In the genomic region with DNA sequence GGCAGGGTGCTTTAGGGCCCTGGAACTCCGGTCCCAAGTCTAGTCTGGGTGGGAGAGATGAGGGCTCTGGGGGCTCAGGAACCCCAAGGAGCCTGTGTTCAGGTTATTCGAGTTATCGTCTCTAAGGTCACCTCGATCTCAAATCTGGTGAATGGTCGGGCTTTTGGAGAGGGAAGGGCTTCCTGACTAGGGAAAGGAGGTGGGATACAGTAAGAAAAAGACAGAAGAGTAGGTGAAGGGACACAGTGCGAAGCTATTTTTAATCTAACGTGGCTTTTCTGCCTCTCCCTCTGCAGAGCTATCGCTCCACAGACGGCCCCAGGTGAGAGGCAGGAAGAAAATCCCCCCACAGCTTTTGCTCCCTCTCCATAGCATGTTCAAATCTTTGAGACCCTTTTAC, we compare ENCODE assay signal across 15 mouse cellular contexts.
DNase-seq lines count a peak whose midpoint lies in the region; ATAC-seq and TF ChIP-seq lines count a peak whose summit lies in the region.
"Had no signal": no experiment of that assay in that cellular context is flagged by ENCODE, and none has a peak within 500 bp of the region (broad histone marks: within the 10 kb centered on the region; RNA-seq: fewer than 3 reads in every experiment).

No protein-coding gene starts in this region.

- DNase-seq in heart, adult 8-10 months (ENCODE audit: low spot score): no peak
- DNase-seq in hindbrain, embryonic 14.5 days (ENCODE audit: low spot score): no peak
- no peak for DNase-seq in midbrain, postnatal 0 days (ENCODE audit: low spot score)
- DNase-seq in natural killer cell, adult 2 months (ENCODE audit: low spot score in 2 of 2): no peak
- no peak for DNase-seq in gastrocnemius, postnatal 10 days
- DNase-seq: heart, adult 11 months; kidney, adult 2 months; kidney, postnatal 14 days; lung, postnatal 10 days; thymus, adult 2 months had no signal

- TF ChIP-seq CTCF in midbrain, postnatal 0 days (IDR thresholded peaks at IDR 0.05): no peak

- H3K36me3 ChIP-seq in heart, embryonic 11.5 days (ENCODE audit: control insufficient read depth, insufficient read depth, low read length): no peaks in the 10 kb centered on the region
- H3K36me3 ChIP-seq in hindbrain, embryonic 14.5 days (replicated peaks; ENCODE audit: control insufficient read depth, insufficient read depth): no peaks in the 10 kb centered on the region
- no peaks in the 10 kb centered on the region for H3K36me3 ChIP-seq in hindbrain, embryonic 16.5 days (ENCODE audit: control insufficient read depth, insufficient read depth, low read length)
- H3K36me3 ChIP-seq in midbrain, postnatal 0 days (ENCODE audit: insufficient read depth, low read length): no peaks in the 10 kb centered on the region
- H3K36me3 ChIP-seq: embryonic facial prominence, embryonic 12.5 days; limb, embryonic 15.5 days had no signal

- H3K27me3 ChIP-seq in heart, embryonic 11.5 days (ENCODE audit: control insufficient read depth, insufficient read depth, low read length): peaks cover 77% of the 10 kb centered on the region
- H3K27me3 ChIP-seq in hindbrain, embryonic 14.5 days (ENCODE audit: control insufficient read depth, insufficient read depth, low read length): peaks cover 74% of the 10 kb centered on the region
- H3K27me3 ChIP-seq in hindbrain, embryonic 16.5 days (replicated peaks; ENCODE audit: control insufficient read depth, insufficient read depth, low read length): peaks cover 35% of the 10 kb centered on the region
- peaks cover 34% of the 10 kb centered on the region for H3K27me3 ChIP-seq in midbrain, postnatal 0 days (ENCODE audit: insufficient read depth, low read length)

- no peak overlapping the region for H3K27ac ChIP-seq in heart, embryonic 11.5 days (ENCODE audit: low read depth, low read length)
- H3K27ac ChIP-seq in hindbrain, embryonic 14.5 days: no peak overlapping the region
- H3K27ac ChIP-seq in hindbrain, embryonic 16.5 days (ENCODE audit: low read depth, low read length): no peak overlapping the region
- H3K27ac ChIP-seq in midbrain, postnatal 0 days (ENCODE audit: low read depth, low read length): no peak overlapping the region
- H3K27ac ChIP-seq: embryonic facial prominence, embryonic 12.5 days; limb, embryonic 15.5 days had no signal

- H3K9ac ChIP-seq in heart, embryonic 11.5 days (ENCODE audit: low read depth, low read length): no peak overlapping the region
- H3K9ac ChIP-seq in hindbrain, embryonic 14.5 days: no peak overlapping the region
- no peak overlapping the region; the same call in 1 of the 2 replicates for H3K9ac ChIP-seq in hindbrain, embryonic 16.5 days (ENCODE audit: low read depth, low read length)
- no peak overlapping the region for H3K9ac ChIP-seq in midbrain, postnatal 0 days (replicated peaks; ENCODE audit: low read length, poor library complexity, severe bottlenecking)
- H3K9ac ChIP-seq: embryonic facial prominence, embryonic 12.5 days; limb, embryonic 15.5 days had no signal

- no peak for ATAC-seq in heart, embryonic 11.5 days (replicated peaks; ENCODE audit: insufficient number of reproducible peaks, low FRiP score, low TSS enrichment)
- no peak for ATAC-seq in hindbrain, embryonic 14.5 days (ENCODE audit: low FRiP score)
- no peak for ATAC-seq in hindbrain, embryonic 16.5 days
- no peak for ATAC-seq in midbrain, postnatal 0 days (ENCODE audit: low FRiP score)

- H3K9me3 ChIP-seq in heart, embryonic 11.5 days (replicated peaks; ENCODE audit: control insufficient read depth, low read length): no peaks in the 10 kb centered on the region
- no peaks in the 10 kb centered on the region for H3K9me3 ChIP-seq in hindbrain, embryonic 14.5 days (ENCODE audit: control insufficient read depth, low read length)
- no peaks in the 10 kb centered on the region for H3K9me3 ChIP-seq in hindbrain, embryonic 16.5 days (ENCODE audit: control insufficient read depth, low read length)
- H3K9me3 ChIP-seq in midbrain, postnatal 0 days (ENCODE audit: low read length): no peaks in the 10 kb centered on the region
- H3K9me3 ChIP-seq: embryonic facial prominence, embryonic 12.5 days; limb, embryonic 15.5 days had no signal

- WGBS in heart, embryonic 11.5 days (ENCODE audit: insufficient replicate concordance): 23% methylated on average over 9 of the region's 9 CpGs
- 14% methylated on average over 9 of the region's 9 CpGs for WGBS in hindbrain, embryonic 14.5 days
- WGBS in hindbrain, embryonic 16.5 days: 15% methylated on average over 9 of the region's 9 CpGs
- 16% methylated on average over 9 of the region's 9 CpGs for WGBS in midbrain, postnatal 0 days

- H3K4me2 ChIP-seq in heart, embryonic 11.5 days: peak overlapping the region; percentile 42
- H3K4me2 ChIP-seq in hindbrain, embryonic 14.5 days (replicated peaks): peak overlapping the region; percentile 15; the same call in 1 of the 2 replicates
- peak overlapping the region; percentile 42 for H3K4me2 ChIP-seq in hindbrain, embryonic 16.5 days (ENCODE audit: low read length)
- peak overlapping the region; percentile 71 for H3K4me2 ChIP-seq in midbrain, postnatal 0 days (ENCODE audit: low read depth, low read length, poor library complexity, severe bottlenecking)
- H3K4me2 ChIP-seq: limb, embryonic 15.5 days had no signal

- H3K4me1 ChIP-seq in heart, embryonic 11.5 days (ENCODE audit: control insufficient read depth, insufficient read depth, low read length): peaks cover 19% of the 10 kb centered on the region
- peaks cover 26% of the 10 kb centered on the region; the same call in 1 of the 2 replicates for H3K4me1 ChIP-seq in hindbrain, embryonic 14.5 days (replicated peaks; ENCODE audit: control insufficient read depth, insufficient read depth, low read length)
- H3K4me1 ChIP-seq in hindbrain, embryonic 16.5 days (ENCODE audit: control insufficient read depth, insufficient read depth, low read depth, low read length): peaks cover 36% of the 10 kb centered on the region
- peaks cover 16% of the 10 kb centered on the region; the same call in 1 of the 2 replicates for H3K4me1 ChIP-seq in midbrain, postnatal 0 days (ENCODE audit: insufficient read depth, low read length)

- H3K4me3 ChIP-seq in heart, embryonic 11.5 days (ENCODE audit: low read depth, low read length): no peak overlapping the region
- no peak overlapping the region for H3K4me3 ChIP-seq in hindbrain, embryonic 14.5 days (replicated peaks; ENCODE audit: low read length)
- peak overlapping the region; percentile 21 for H3K4me3 ChIP-seq in hindbrain, embryonic 16.5 days (ENCODE audit: low read length)
- peak overlapping the region; percentile 17; the same call in 1 of the 2 replicates for H3K4me3 ChIP-seq in midbrain, postnatal 0 days (ENCODE audit: low read depth, low read length)
- H3K4me3 ChIP-seq: embryonic facial prominence, embryonic 12.5 days; erythroblast, embryonic 14.5 days; limb, embryonic 15.5 days had no signal

Comparison
In these comparisons a context has a peak if more than half of its experiments do, and no peak if none do; other contexts are left out.
1. H3K4me3 ChIP-seq: peak in hindbrain, embryonic 16.5 days (single experiment) and midbrain, postnatal 0 days (single experiment); none in heart, embryonic 11.5 days (single experiment) and hindbrain, embryonic 14.5 days (single experiment).
2. H3K4me2 ChIP-seq: peak in every context shown above with its lines; median percentile 71 in midbrain, postnatal 0 days; 42 in heart, embryonic 11.5 days; 42 in hindbrain, embryonic 16.5 days; 15 in hindbrain, embryonic 14.5 days.